Comparison of ENCODE assay signal across 8 mouse cellular contexts in the genomic region with DNA sequence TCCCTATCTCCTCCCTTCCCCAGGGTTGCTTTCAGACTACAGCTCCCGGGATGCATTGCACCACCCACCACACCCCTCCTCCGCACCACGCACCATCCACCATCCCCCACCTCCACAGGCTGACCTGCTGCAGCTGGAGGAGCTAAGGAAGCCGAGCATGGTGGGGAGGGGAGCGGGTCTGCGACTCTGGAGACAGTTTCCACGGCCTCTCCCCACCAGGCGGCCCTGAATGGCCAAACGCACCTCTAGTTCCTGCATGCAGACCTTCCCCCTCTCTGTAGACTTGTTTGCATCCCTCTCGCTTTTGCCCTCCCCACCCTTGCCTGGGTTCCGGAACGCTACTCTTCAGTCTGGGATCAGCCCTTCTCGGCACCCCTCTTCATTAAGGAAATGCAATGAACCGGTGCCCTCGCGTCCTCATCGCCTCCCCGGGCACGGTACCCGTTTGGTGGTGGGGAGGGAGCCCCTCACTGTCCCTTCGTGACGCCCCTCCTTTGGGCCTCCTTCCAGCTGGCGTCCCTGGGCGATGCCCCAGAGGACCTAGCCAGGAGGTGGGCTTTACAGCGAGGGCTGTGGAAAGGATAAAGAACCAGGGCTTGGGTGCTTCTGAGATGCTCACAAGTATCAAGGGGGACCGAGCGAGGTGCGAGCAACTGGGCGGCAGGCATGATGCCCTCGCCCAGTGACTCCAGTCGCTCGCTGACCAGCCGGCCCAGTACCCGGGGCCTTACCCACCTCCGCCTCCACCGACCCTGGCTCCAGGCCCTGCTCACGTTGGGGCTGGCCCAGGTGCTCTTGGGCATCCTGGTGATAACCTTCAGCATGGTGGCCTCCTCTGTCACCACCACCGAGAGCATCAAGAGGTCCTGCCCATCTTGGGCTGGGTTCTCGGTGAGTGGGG. TPM values are rescaled to one million over a fixed set of nuclear protein-coding genes. Genes with fewer than 3 reads are reported as not detected.
DNase-seq lines count a peak whose midpoint lies in the region; ATAC-seq and TF ChIP-seq lines count a peak whose summit lies in the region.

TSS of gene Fam189b (plus strand) at position 86 of the 901 bp plus-strand sequence.

- peak; percentile 22; the same call in 1 of the 2 replicates for TF ChIP-seq CTCF in lung, postnatal 0 days (IDR thresholded peaks at IDR 0.05)

- H3K9me3 ChIP-seq in hindbrain, embryonic 13.5 days = no peaks in the 10 kb centered on the region
- no peaks in the 10 kb centered on the region for H3K9me3 ChIP-seq in lung, postnatal 0 days (ENCODE audit: low read length)

- peaks cover 49% of the 10 kb centered on the region for H3K36me3 ChIP-seq in hindbrain, embryonic 13.5 days
- peaks cover 10% of the 10 kb centered on the region; the same call in 1 of the 2 replicates for H3K36me3 ChIP-seq in lung, postnatal 0 days (ENCODE audit: insufficient read depth, low read length)

- peak within 1 kb of the TSS; percentile 65 for H3K4me3 ChIP-seq in hindbrain, embryonic 13.5 days
- peak within 1 kb of the TSS; percentile 50 for H3K4me3 ChIP-seq in lung, postnatal 0 days (ENCODE audit: low read depth, low read length)

- peak within 1 kb of the TSS; percentile 95 for H3K4me2 ChIP-seq in hindbrain, embryonic 13.5 days
- H3K4me2 ChIP-seq in lung, postnatal 0 days (replicated peaks; ENCODE audit: low read depth, low read length) = peak within 1 kb of the TSS; percentile 89

- ATAC-seq in hindbrain, embryonic 13.5 days (ENCODE audit: low FRiP score) = peak; percentile 93
- peak; percentile 96 for ATAC-seq in lung, postnatal 0 days

- DNase-seq in T-cell, adult 2 months (ENCODE audit: low spot score) = peak; percentile 58
- peak; percentile 69 to 79 for DNase-seq in cerebellum, postnatal 4 days (ENCODE audit: low spot score in 2 of 2)
- peak; percentile 94 to 95 for DNase-seq in frontal cortex, postnatal 36 days (ENCODE audit: low spot score in 2 of 2)
- peak; percentile 86 to 93 for DNase-seq in layer of hippocampus, postnatal 14 days (ENCODE audit: low spot score in 2 of 2)
- DNase-seq in lung, postnatal 0 days (ENCODE audit: low spot score) = peak; percentile 89
- DNase-seq in ovary, postnatal 36 days (ENCODE audit: low spot score) = peak; percentile 86
- peak; percentile 73 to 83 for DNase-seq in urinary bladder, adult 18-20 months (ENCODE audit: low spot score in 2 of 2)

- TF ChIP-seq EP300 in lung, postnatal 0 days (IDR thresholded peaks at IDR 0.05) = no peak

- WGBS in hindbrain, embryonic 13.5 days = 4% methylated on average over 39 of the region's 39 CpGs
- 8% methylated on average over 39 of the region's 39 CpGs for WGBS in lung, postnatal 0 days

- H3K27me3 ChIP-seq in hindbrain, embryonic 13.5 days = 0 out of 2 replicates have a peak, but pooled peaks cover 7% of the 10 kb centered on the region
- no peaks in the 10 kb centered on the region for H3K27me3 ChIP-seq in lung, postnatal 0 days (replicated peaks; ENCODE audit: insufficient read depth, low read length)

- peak within 1 kb of the TSS; percentile 90 for H3K9ac ChIP-seq in hindbrain, embryonic 13.5 days
- peak within 1 kb of the TSS; percentile 48; the same call in 1 of the 2 replicates for H3K9ac ChIP-seq in lung, postnatal 0 days (replicated peaks; ENCODE audit: low read depth)

- peak within 1 kb of the TSS; percentile 95 for H3K27ac ChIP-seq in hindbrain, embryonic 13.5 days
- no peak within 1 kb of the TSS for H3K27ac ChIP-seq in lung, postnatal 0 days (ENCODE audit: low read length)

- peaks cover 54% of the 10 kb centered on the region for H3K4me1 ChIP-seq in hindbrain, embryonic 13.5 days (replicated peaks)
- peaks cover 4% of the 10 kb centered on the region; the same call in 1 of the 2 replicates for H3K4me1 ChIP-seq in lung, postnatal 0 days (ENCODE audit: insufficient read depth, low read depth, low read length)

RNA-seq across cellular contexts. Expression of gene Fam189b, which starts in this region (rescaled TPM):
- polyA plus RNA-seq in hindbrain, embryonic 13.5 days (2015; fragmentation: Nextera tagmentation; extraction: Ambion mirVana) = 29.9 and 30.0 TPM in 2 replicates
- 10 to 100 TPM; 68.1 to 72.0 TPM for total RNA-seq in layer of hippocampus, postnatal 14 days (2021)
- 6.6 and 8.4 TPM in 2 replicates for polyA plus RNA-seq in lung, postnatal 0 days (2015; fragmentation: Nextera tagmentation; extraction: Ambion mirVana)
